Mouse (Mus musculus) pancreas, adult 10 weeks (tissue): ENCODE data around the gene Tmem236. TPM values are rescaled to one million over a fixed set of nuclear protein-coding genes. Genes with fewer than 3 reads are reported as not detected.

Experiments
- polyA plus RNA-seq: library from polyadenylated mRNA; stranded (reverse); fragments of 350-450 nt; fragmentation: Illumina TruSeq; extraction: RNeasy Lipid Tissue Mini Kit (QIAGEN cat#74804); gene quantifications from one replicate; pipeline ENCODE4 v1.2.3, GENCODE M21; 2015; ENCODE audit warnings: low read depth, low replicate concordance; ENCODE audit not compliant: insufficient read depth

The Tmem236 gene
- not detected for polyA plus RNA-seq

DNA sequence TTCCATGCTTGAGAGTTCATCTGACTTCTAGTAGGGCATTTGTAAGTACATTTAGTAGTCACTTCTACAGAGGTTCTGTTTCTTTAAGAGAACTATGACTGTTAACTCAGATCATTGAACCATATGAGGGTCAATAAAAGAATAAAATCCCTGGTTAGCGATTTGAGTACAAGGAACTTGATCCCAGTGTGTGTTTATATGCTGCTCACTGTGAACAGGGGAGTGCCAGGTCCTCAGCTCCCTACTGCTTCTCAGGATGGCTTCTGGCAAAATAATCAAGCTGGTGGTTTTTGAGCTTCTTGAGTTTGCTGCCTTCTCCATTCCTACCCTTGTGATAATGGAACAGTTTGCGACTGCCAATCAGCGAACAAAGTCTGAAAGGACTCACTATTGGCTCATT, at the start of gene Tmem236:
TSS of gene Tmem236 (plus strand) at position 190 of the 400 bp plus-strand sequence.

DNA sequence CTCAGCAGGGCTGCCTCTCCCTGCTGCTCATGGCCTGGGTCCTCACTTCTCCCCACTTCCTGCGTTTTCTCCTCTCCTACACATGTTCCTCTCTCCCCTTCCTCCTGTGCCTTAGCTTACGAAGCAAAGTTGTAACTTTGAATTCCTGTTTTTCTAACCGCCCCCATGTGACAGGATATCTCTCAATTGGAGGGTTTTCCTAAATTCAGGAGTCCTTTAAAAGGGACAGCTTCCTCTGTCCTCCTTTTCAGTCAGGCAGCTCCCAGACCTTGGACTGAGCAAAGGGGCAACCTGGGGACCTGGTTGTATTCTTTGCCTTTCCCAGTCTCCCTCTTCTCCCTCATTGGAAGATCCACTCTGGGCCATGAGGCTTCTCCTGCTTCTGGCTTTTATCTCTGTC, 54.8 kb downstream of the Tmem236 start, which contains the start of gene Mrc1:
TSS of gene Mrc1 (plus strand) at position 244 of the 400 bp plus-strand sequence.

Other genes with a start within 250 kb of the Tmem236 start
- gene Hacd1, start 118.4 kb upstream of the Tmem236 start, polyA plus RNA-seq, result 9.3 TPM
- 4.3 TPM for gene Stam, start 100.4 kb upstream of the Tmem236 start, polyA plus RNA-seq
- 7.4 TPM for gene Mrc1, start 54.9 kb downstream of the Tmem236 start, polyA plus RNA-seq
- gene Slc39a12, start 213.8 kb downstream of the Tmem236 start, polyA plus RNA-seq, result not detected